In the genomic region with DNA sequence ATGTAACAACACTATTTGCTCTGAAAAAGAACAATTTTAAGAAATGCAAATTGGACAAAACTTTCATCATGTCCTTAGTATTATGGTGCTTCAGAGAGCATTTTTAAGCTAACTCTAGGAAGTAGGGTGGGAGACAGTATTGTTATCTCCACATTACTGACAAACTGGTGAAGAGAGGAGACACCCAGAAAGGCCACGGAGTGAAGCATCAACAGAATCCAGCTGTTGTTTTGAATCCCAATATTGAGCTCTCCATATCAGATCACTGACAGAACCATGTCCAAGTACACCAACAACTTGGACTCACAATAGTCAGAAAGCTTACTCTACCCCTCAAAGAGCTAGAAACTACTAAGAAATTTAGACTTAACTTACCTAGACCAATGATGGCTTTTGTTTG, we compare ENCODE assay signal across 29 mouse cellular contexts.
"Had no signal": no experiment of that assay in that cellular context is flagged by ENCODE, and none has a peak within 500 bp of the region (broad histone marks: within the 10 kb centered on the region; RNA-seq: fewer than 3 reads in every experiment).

No protein-coding gene starts in this region.

- H3K4me1 ChIP-seq: embryonic facial prominence, embryonic 10.5 days; embryonic facial prominence, embryonic 12.5 days; embryonic facial prominence, embryonic 13.5 days; embryonic facial prominence, embryonic 15.5 days; forebrain, embryonic 10.5 days; forebrain, embryonic 12.5 days; forebrain, embryonic 13.5 days; forebrain, embryonic 15.5 days had no signal

- ATAC-seq: forebrain, embryonic 13.5 days; forebrain, embryonic 14.5 days; forebrain, embryonic 15.5 days; forebrain, embryonic 16.5 days; forebrain, postnatal 0 days had no signal

- H3K9me3 ChIP-seq: embryonic facial prominence, embryonic 10.5 days; embryonic facial prominence, embryonic 12.5 days; embryonic facial prominence, embryonic 13.5 days; embryonic facial prominence, embryonic 15.5 days; forebrain, embryonic 10.5 days; forebrain, embryonic 12.5 days; forebrain, embryonic 13.5 days; forebrain, embryonic 15.5 days had no signal

- H3K4me3 ChIP-seq: embryonic facial prominence, embryonic 10.5 days; embryonic facial prominence, embryonic 12.5 days; embryonic facial prominence, embryonic 13.5 days; embryonic facial prominence, embryonic 15.5 days; erythroblast, embryonic 14.5 days; forebrain, embryonic 10.5 days; forebrain, embryonic 12.5 days; forebrain, embryonic 13.5 days; forebrain, embryonic 15.5 days; gastrocnemius, adult 2 months had no signal

- H3K27me3 ChIP-seq: embryonic facial prominence, embryonic 12.5 days; embryonic facial prominence, embryonic 13.5 days; embryonic facial prominence, embryonic 15.5 days; forebrain, embryonic 12.5 days; forebrain, embryonic 13.5 days; forebrain, embryonic 15.5 days had no signal

- H3K27ac ChIP-seq: embryonic facial prominence, embryonic 10.5 days; embryonic facial prominence, embryonic 12.5 days; embryonic facial prominence, embryonic 13.5 days; embryonic facial prominence, embryonic 15.5 days; forebrain, embryonic 10.5 days; forebrain, embryonic 12.5 days; forebrain, embryonic 13.5 days; forebrain, embryonic 15.5 days; gastrocnemius, adult 2 months had no signal

- H3K4me2 ChIP-seq: embryonic facial prominence, embryonic 12.5 days; embryonic facial prominence, embryonic 13.5 days; embryonic facial prominence, embryonic 15.5 days; forebrain, embryonic 12.5 days; forebrain, embryonic 13.5 days; forebrain, embryonic 15.5 days had no signal

- H3K9ac ChIP-seq: embryonic facial prominence, embryonic 12.5 days; embryonic facial prominence, embryonic 13.5 days; embryonic facial prominence, embryonic 15.5 days; forebrain, embryonic 12.5 days; forebrain, embryonic 13.5 days; forebrain, embryonic 15.5 days; forebrain, postnatal 0 days had no signal

- DNase-seq: cerebellum, adult 18-20 months; cerebellum, adult 2 months; cerebellum, adult 8-10 months; cerebellum, adult 9-10 months; cerebellum, adult 9-11 months; cerebellum, postnatal 10 days; cerebellum, postnatal 14 days; cerebellum, postnatal 25 days; cerebellum, postnatal 36 days; embryo, embryonic 11 days; forebrain, postnatal 0 days; gastrocnemius, adult 2 months; gastrocnemius, postnatal 10 days; gastrocnemius, postnatal 14 days; gastrocnemius, postnatal 25 days; gastrocnemius, postnatal 36 days; heart, adult 11 months; heart, adult 18-20 months had no signal
